ENCODE assay signal across 14 mouse cellular contexts in genomic region chr3:153457203-153457602, GRCm38 (mm10).
DNase-seq lines count a peak whose midpoint lies in the region; ATAC-seq and TF ChIP-seq lines count a peak whose summit lies in the region.
"Had no signal": no experiment of that assay in that cellular context is flagged by ENCODE, and none has a peak within 500 bp of the region (broad histone marks: within the 10 kb centered on the region; RNA-seq: fewer than 3 reads in every experiment).

No protein-coding gene starts in this region.

- no peak overlapping the region for H3K27ac ChIP-seq in kidney, adult 2 months (ENCODE audit: insufficient read depth, low read depth, low read length)
- H3K27ac ChIP-seq in kidney, embryonic 15.5 days, result no peak overlapping the region
- H3K27ac ChIP-seq in forebrain, embryonic 10.5 days, result no peak overlapping the region
- H3K27ac ChIP-seq: forebrain, embryonic 13.5 days; hindbrain, embryonic 10.5 days had no signal

- no peak for ATAC-seq in kidney, embryonic 15.5 days (replicated peaks; ENCODE audit: low FRiP score)
- ATAC-seq: forebrain, embryonic 13.5 days; liver, postnatal 0 days had no signal

- no peak for TF ChIP-seq POLR2A in kidney, adult 2 months (IDR thresholded peaks at IDR 0.05; ENCODE audit: low read depth, low read length)

- no peak overlapping the region for H3K9ac ChIP-seq in kidney, embryonic 15.5 days
- H3K9ac ChIP-seq: forebrain, embryonic 13.5 days; liver, postnatal 0 days had no signal

- H3K4me1 ChIP-seq in kidney, adult 2 months (ENCODE audit: control insufficient read depth, insufficient read depth, low read length), result no peaks in the 10 kb centered on the region
- no peaks in the 10 kb centered on the region for H3K4me1 ChIP-seq in kidney, embryonic 15.5 days
- H3K4me1 ChIP-seq in forebrain, embryonic 10.5 days, result peaks cover 19% of the 10 kb centered on the region
- H3K4me1 ChIP-seq: hindbrain, embryonic 10.5 days had no signal

- H3K27me3 ChIP-seq in kidney, adult 2 months (replicated peaks; ENCODE audit: control insufficient read depth, insufficient read depth, low read length), result no peaks in the 10 kb centered on the region
- H3K27me3 ChIP-seq in kidney, embryonic 15.5 days, result no peaks in the 10 kb centered on the region
- no peaks in the 10 kb centered on the region for H3K27me3 ChIP-seq in forebrain, embryonic 10.5 days (ENCODE audit: poor library complexity, severe bottlenecking)
- H3K27me3 ChIP-seq: forebrain, embryonic 13.5 days had no signal

- H3K4me3 ChIP-seq in kidney, adult 2 months (ENCODE audit: insufficient read depth, low read depth, low read length), result no peak overlapping the region
- H3K4me3 ChIP-seq in kidney, embryonic 15.5 days (replicated peaks), result no peak overlapping the region
- no peak overlapping the region for H3K4me3 ChIP-seq in forebrain, embryonic 10.5 days
- H3K4me3 ChIP-seq: forebrain, embryonic 13.5 days; hindbrain, embryonic 10.5 days; myocyte had no signal

- 64% methylated on average over 2 of the region's 2 CpGs for WGBS in kidney, adult 2 months
- 87% methylated on average over 2 of the region's 2 CpGs for WGBS in kidney, embryonic 15.5 days
- WGBS in forebrain, embryonic 10.5 days, result 87% methylated on average over 2 of the region's 2 CpGs

- no peak for TF ChIP-seq CTCF in kidney, adult 2 months (conservative IDR thresholded peaks at IDR 0.05; ENCODE audit: insufficient read depth, insufficient read length, low read depth, low read length)

- no peaks in the 10 kb centered on the region; the same call in 1 of the 2 replicates for H3K9me3 ChIP-seq in kidney, embryonic 15.5 days (replicated peaks)
- peaks cover 5% of the 10 kb centered on the region; the same call in 1 of the 2 replicates for H3K9me3 ChIP-seq in forebrain, embryonic 10.5 days
- H3K9me3 ChIP-seq: forebrain, embryonic 13.5 days; hindbrain, embryonic 10.5 days had no signal

- peak; percentile 26 for DNase-seq in kidney, adult 2 months
- peak; percentile 65 to 77 for DNase-seq in right cerebral cortex, postnatal 10 days (ENCODE audit: low spot score in 2 of 2)
- DNase-seq in right cerebral cortex, postnatal 4 days, result no peak
- peak; percentile 11 for DNase-seq in heart, postnatal 4 days
- DNase-seq in telencephalon, adult 2 months (ENCODE audit: low read depth, low spot score), result peak; percentile 68
- no peak for DNase-seq in forebrain, embryonic 10.5 days (ENCODE audit: extremely low spot score, low spot score)
- no peak for DNase-seq in ovary, adult 18-20 months (ENCODE audit: low spot score)
- DNase-seq: liver, postnatal 0 days; spleen, adult 18-20 months; thymus, postnatal 4 days had no signal

- no peak overlapping the region for H3K4me2 ChIP-seq in kidney, embryonic 15.5 days
- H3K4me2 ChIP-seq: forebrain, embryonic 13.5 days had no signal

- no peaks in the 10 kb centered on the region for H3K36me3 ChIP-seq in kidney, adult 2 months (ENCODE audit: control insufficient read depth, insufficient read depth, low read length)
- H3K36me3 ChIP-seq in kidney, embryonic 15.5 days, result 0 out of 2 replicates have a peak, but pooled peaks cover 6% of the 10 kb centered on the region
- H3K36me3 ChIP-seq in forebrain, embryonic 10.5 days (replicated peaks), result 0 out of 2 replicates have a peak, but pooled peaks cover 6% of the 10 kb centered on the region

Comparison
In these comparisons a context has a peak if more than half of its experiments do, and no peak if none do; other contexts are left out.
1. DNase-seq: peak in kidney, adult 2 months (single experiment), right cerebral cortex, postnatal 10 days (2 of 2), heart, postnatal 4 days (single experiment) and telencephalon, adult 2 months (single experiment); none in right cerebral cortex, postnatal 4 days (single experiment), forebrain, embryonic 10.5 days (single experiment) and ovary, adult 18-20 months (single experiment).